Mouse (Mus musculus): ENCODE measurements around the gene Pfdn6. TPM values are rescaled to one million over a fixed set of nuclear protein-coding genes. Genes with fewer than 3 reads are reported as not detected.
A peak's percentile ranks its signal among the peaks of the same experiment; 100 is the strongest.
"Not testable (repeated sequence)": the region's sequence is repeated elsewhere in the genome, so short reads cannot be mapped to it uniquely, and the experiment has no call there.

Gene Pfdn6
- 143 and 151 TPM in 2 replicates for polyA plus RNA-seq (2015; fragmentation: Nextera tagmentation; extraction: Ambion mirVana)

GRCm38 (mm10) chr17:33940206-33940805 lies at the start of gene Pfdn6, which contains the start of gene Wdr46:
TSS of gene Pfdn6 (minus strand) at chr17:33940343.
TSS of gene Wdr46 (plus strand) at chr17:33940660.
- under 1% methylated on average over 36 of the region's 36 CpGs for WGBS
- peak; percentile 91 for ATAC-seq (ENCODE audit: low read depth)
- no peak within 1 kb of the TSS for H3K27ac ChIP-seq (ENCODE audit: low read length)
- H3K27me3 ChIP-seq (ENCODE audit: control insufficient read depth, insufficient read depth, low read depth, low read length) = no peaks in the 10 kb centered on the region
- H3K9me3 ChIP-seq (ENCODE audit: control insufficient read depth, low read length) = no peaks in the 10 kb centered on the region
- peaks cover 17% of the 10 kb centered on the region for H3K4me1 ChIP-seq (replicated peaks; ENCODE audit: control insufficient read depth, insufficient read depth, low read length)
- H3K9ac ChIP-seq (ENCODE audit: low read length) = peak within 1 kb of the TSS; percentile 85
- peaks cover 29% of the 10 kb centered on the region for H3K36me3 ChIP-seq (ENCODE audit: control insufficient read depth, insufficient read depth, low read length)
- peak within 1 kb of the TSS; percentile 89 for H3K4me3 ChIP-seq (ENCODE audit: low read length)
- peak within 1 kb of the TSS; percentile 76 for H3K4me2 ChIP-seq (ENCODE audit: low read depth, low read length)

- H3K4me2 ChIP-seq (ENCODE audit: low read depth, low read length) = peak overlapping the region; percentile 58
- H3K27ac ChIP-seq (ENCODE audit: low read length); H3K36me3 ChIP-seq (ENCODE audit: control insufficient read depth, insufficient read depth, low read length); H3K9me3 ChIP-seq (ENCODE audit: control insufficient read depth, low read length); H3K9ac ChIP-seq (ENCODE audit: low read length); H3K4me3 ChIP-seq (ENCODE audit: low read length); ATAC-seq (ENCODE audit: low read depth): not testable (repeated sequence)
- 9% methylated on average over 8 of the region's 8 CpGs for WGBS
- peaks cover 28% of the 10 kb centered on the region for H3K27me3 ChIP-seq (ENCODE audit: control insufficient read depth, insufficient read depth, low read depth, low read length)
- H3K4me1 ChIP-seq (replicated peaks; ENCODE audit: control insufficient read depth, insufficient read depth, low read length) = peaks cover 23% of the 10 kb centered on the region
Observed at GRCm38 (mm10) chr17:33982136-33982535, 42.0 kb upstream of the Pfdn6 start.

GRCm38 (mm10) chr17:33981192-33981909 lies 41.2 kb upstream of the Pfdn6 start:
- Histone ChIP-seq H3K9ac (ENCODE audit: low read length) (peak overlapping the region; percentile 53), H3K4me2 (ENCODE audit: low read depth, low read length) (peak overlapping the region; percentile 58), H3K27ac (ENCODE audit: low read length) (peak overlapping the region; percentile 70), H3K4me3 (ENCODE audit: low read length) (peak overlapping the region; percentile 48), H3K4me1 (replicated peaks; ENCODE audit: control insufficient read depth, insufficient read depth, low read length) (peaks cover 23% of the 10 kb centered on the region), H3K27me3 (ENCODE audit: control insufficient read depth, insufficient read depth, low read depth, low read length) (peaks cover 31% of the 10 kb centered on the region)
- peak; percentile 94 for ATAC-seq (ENCODE audit: low read depth)
- under 1% methylated on average over 27 of the region's 27 CpGs for WGBS
- H3K9me3 ChIP-seq (ENCODE audit: control insufficient read depth, low read length); H3K36me3 ChIP-seq (ENCODE audit: control insufficient read depth, insufficient read depth, low read length): not testable (repeated sequence)

- H3K27me3 ChIP-seq (ENCODE audit: control insufficient read depth, insufficient read depth, low read depth, low read length) = peaks cover 33% of the 10 kb centered on the region
- H3K27ac ChIP-seq (ENCODE audit: low read length) = peak overlapping the region; percentile 70
- peak; percentile 5; the same call in 1 of the 2 replicates for ATAC-seq (ENCODE audit: low read depth)
- peaks cover 23% of the 10 kb centered on the region for H3K4me1 ChIP-seq (replicated peaks; ENCODE audit: control insufficient read depth, insufficient read depth, low read length)
- peak overlapping the region; percentile 48 for H3K4me3 ChIP-seq (ENCODE audit: low read length)
- peak overlapping the region; percentile 58; the same call in 1 of the 2 replicates for H3K4me2 ChIP-seq (ENCODE audit: low read depth, low read length)
- WGBS = 67% methylated on average over 19 of the region's 19 CpGs
- no peaks in the 10 kb centered on the region for H3K9me3 ChIP-seq (ENCODE audit: control insufficient read depth, low read length)
- no peak overlapping the region for H3K9ac ChIP-seq (ENCODE audit: low read length)
- no peaks in the 10 kb centered on the region for H3K36me3 ChIP-seq (ENCODE audit: control insufficient read depth, insufficient read depth, low read length)
Observed at GRCm38 (mm10) chr17:33980181-33981035, 40.3 kb upstream of the Pfdn6 start.

- 38% methylated on average over 6 of the region's 6 CpGs for WGBS
- Histone ChIP-seq H3K4me3 (ENCODE audit: low read length) (no peak overlapping the region), H3K27me3 (ENCODE audit: control insufficient read depth, insufficient read depth, low read depth, low read length) (peaks cover 33% of the 10 kb centered on the region), H3K9ac (ENCODE audit: low read length) (no peak overlapping the region), H3K4me2 (ENCODE audit: low read depth, low read length) (no peak overlapping the region), H3K36me3 (ENCODE audit: control insufficient read depth, insufficient read depth, low read length) (no peaks in the 10 kb centered on the region), H3K4me1 (replicated peaks; ENCODE audit: control insufficient read depth, insufficient read depth, low read length) (peaks cover 23% of the 10 kb centered on the region), H3K9me3 (ENCODE audit: control insufficient read depth, low read length) (no peaks in the 10 kb centered on the region), H3K27ac (ENCODE audit: low read length) (no peak overlapping the region)
- ATAC-seq (ENCODE audit: low read depth) = no peak
Observed at GRCm38 (mm10) chr17:33979512-33980050, 39.4 kb upstream of the Pfdn6 start.

GRCm38 (mm10) chr17:33978631-33979031 lies 38.5 kb upstream of the Pfdn6 start:
- 0% methylated on average over 16 of the region's 17 CpGs for WGBS

GRCm38 (mm10) chr17:33977861-33978557 lies 37.9 kb upstream of the Pfdn6 start:
- 2% methylated on average over 57 of the region's 57 CpGs for WGBS
- no peak for ATAC-seq (ENCODE audit: low read depth)
- H3K9me3 ChIP-seq (ENCODE audit: control insufficient read depth, low read length) = no peaks in the 10 kb centered on the region
- H3K9ac ChIP-seq (ENCODE audit: low read length) = peak overlapping the region; percentile 35; the same call in 1 of the 2 replicates
- peak overlapping the region; percentile 64 for H3K4me2 ChIP-seq (ENCODE audit: low read depth, low read length)
- H3K4me3 ChIP-seq (ENCODE audit: low read length) = peak overlapping the region; percentile 48
- H3K4me1 ChIP-seq (replicated peaks; ENCODE audit: control insufficient read depth, insufficient read depth, low read length) = peaks cover 23% of the 10 kb centered on the region
- peaks cover 33% of the 10 kb centered on the region for H3K27me3 ChIP-seq (ENCODE audit: control insufficient read depth, insufficient read depth, low read depth, low read length)
- H3K27ac ChIP-seq (ENCODE audit: low read length) = no peak overlapping the region
- no peaks in the 10 kb centered on the region for H3K36me3 ChIP-seq (ENCODE audit: control insufficient read depth, insufficient read depth, low read length)

More at GRCm38 (mm10) chr17:33978631-33979031, 38.5 kb upstream of the Pfdn6 start:
- Histone ChIP-seq H3K4me3 (ENCODE audit: low read length) (peak overlapping the region; percentile 48), H3K36me3 (ENCODE audit: control insufficient read depth, insufficient read depth, low read length) (no peaks in the 10 kb centered on the region), H3K27me3 (ENCODE audit: control insufficient read depth, insufficient read depth, low read depth, low read length) (peaks cover 33% of the 10 kb centered on the region), H3K27ac (ENCODE audit: low read length) (no peak overlapping the region), H3K4me1 (replicated peaks; ENCODE audit: control insufficient read depth, insufficient read depth, low read length) (peaks cover 23% of the 10 kb centered on the region), H3K9me3 (ENCODE audit: control insufficient read depth, low read length) (no peaks in the 10 kb centered on the region), H3K4me2 (ENCODE audit: low read depth, low read length) (peak overlapping the region; percentile 64), H3K9ac (ENCODE audit: low read length) (peak overlapping the region; percentile 35; the same call in 1 of the 2 replicates)
- ATAC-seq (ENCODE audit: low read depth) = peak; percentile 10

GRCm38 (mm10) chr17:33973572-33973971 lies 33.4 kb upstream of the Pfdn6 start:
- peaks cover 18% of the 10 kb centered on the region for H3K27me3 ChIP-seq (ENCODE audit: control insufficient read depth, insufficient read depth, low read depth, low read length)
- ATAC-seq (ENCODE audit: low read depth) = no peak
- WGBS = 53% methylated on average over 3 of the region's 3 CpGs

More at GRCm38 (mm10) chr17:33973572-33973971, 33.4 kb upstream of the Pfdn6 start:
- no peak overlapping the region for H3K4me3 ChIP-seq (ENCODE audit: low read length)
- no peak overlapping the region for H3K4me2 ChIP-seq (ENCODE audit: low read depth, low read length)
- H3K4me1 ChIP-seq (replicated peaks; ENCODE audit: control insufficient read depth, insufficient read depth, low read length) = peaks cover 6% of the 10 kb centered on the region
- H3K36me3 ChIP-seq (ENCODE audit: control insufficient read depth, insufficient read depth, low read length) = no peaks in the 10 kb centered on the region
- H3K9me3 ChIP-seq (ENCODE audit: control insufficient read depth, low read length) = no peaks in the 10 kb centered on the region
- no peak overlapping the region for H3K9ac ChIP-seq (ENCODE audit: low read length)
- no peak overlapping the region for H3K27ac ChIP-seq (ENCODE audit: low read length)
